Mouse (Mus musculus) heart, postnatal 36 days (tissue): Measurements from ENCODE around the gene Ints4. TPM values are rescaled to one million over a fixed set of nuclear protein-coding genes. Genes with fewer than 3 reads are reported as not detected.
A peak's percentile ranks its signal among the peaks of the same experiment; 100 is the strongest.

ENCODE experiments used
- DNase-seq, 2 experiments: peaks; one replicate each; pipeline ENCODE4 v3.0.0; 2021 to 2022
- intact Hi-C: fragments of 180-260 bp; cut with DNase I; formaldehyde crosslinking; loops from one replicate; pipeline ENCODE4 v1.15.1; 2025
- total RNA-seq, 2 experiments: library from RNA; stranded (reverse); gene quantifications; 2 replicates each; pipeline ENCODE4 v1.2.3; 2021

Gene Ints4
- total RNA-seq, 2 experiments from 2014 or later = 48.1 to 53.0 TPM

- intact Hi-C loops = no loop called here
- no peak for DNase-seq
Measured at GRCm38 (mm10) chr7:97519935-97520334, 39.2 kb downstream of the Ints4 start.

GRCm38 (mm10) chr7:97535531-97535930 lies 54.8 kb downstream of the Ints4 start:
- no peak for DNase-seq

GRCm38 (mm10) chr7:97536571-97536970 lies 55.8 kb downstream of the Ints4 start:
- intact Hi-C loops = no loop called here
- no peak for DNase-seq

More at GRCm38 (mm10) chr7:97535531-97535930, 54.8 kb downstream of the Ints4 start:
- intact Hi-C loops = no loop called here

- intact Hi-C loops = no loop called here
- DNase-seq = no peak
Measured at GRCm38 (mm10) chr7:97546462-97546861, 65.7 kb downstream of the Ints4 start.

- intact Hi-C loops = no loop called here
- no peak for DNase-seq
Measured at GRCm38 (mm10) chr7:97549301-97549700, 68.5 kb downstream of the Ints4 start.

- no peak for DNase-seq
- intact Hi-C loops = no loop called here
Measured at GRCm38 (mm10) chr7:97550673-97551072, 69.9 kb downstream of the Ints4 start.

- intact Hi-C loops = no loop called here
- no peak for DNase-seq
Measured at GRCm38 (mm10) chr7:97563576-97563975, 82.8 kb downstream of the Ints4 start.

- no peak for DNase-seq
- intact Hi-C loops = no loop called here
Measured at GRCm38 (mm10) chr7:97569372-97569771, 88.6 kb downstream of the Ints4 start.

GRCm38 (mm10) chr7:97570389-97570788 lies 89.6 kb downstream of the Ints4 start:
- DNase-seq = no peak
- intact Hi-C loops = no loop called here

- intact Hi-C loops = loop anchor here (2.0 to 5.0 kb wide), 4 partner anchors 98 to 156 kb away; partner anchors contain the start of genes Clns1a and Ints4
- peak; percentile 43 to 59 for DNase-seq
Measured at GRCm38 (mm10) chr7:97578361-97579066, 97.8 kb downstream of the Ints4 start.

- intact Hi-C loops = loop anchor here (2.0 to 5.0 kb wide), 4 partner anchors 98 to 157 kb away; partner anchors contain the start of genes Clns1a and Ints4
- peak; percentile 91 to 93 for DNase-seq
Measured at GRCm38 (mm10) chr7:97579067-97579975, 98.6 kb downstream of the Ints4 start, which contains the start of the genes Aamdc and Rsf1. Gene Aamdc, minus strand, starts transcription at chr7:97579497. Gene Rsf1, plus strand, starts transcription at chr7:97579889.

- intact Hi-C loops = loop anchor here (2.0 to 5.0 kb wide), 5 partner anchors 72 to 158 kb away; partner anchors contain the start of genes Clns1a and Ints4
- peak; percentile 38 to 65 for DNase-seq
Measured at GRCm38 (mm10) chr7:97579976-97580842, 99.5 kb downstream of the Ints4 start.

GRCm38 (mm10) chr7:97580843-97581214 lies 100.1 kb downstream of the Ints4 start:
- peak; percentile 78 to 81 for DNase-seq
- intact Hi-C loops = loop anchor here (5.0 kb wide), 1 partner anchor 71 kb away; no protein-coding TSS in a partner anchor

- no peak for DNase-seq
- intact Hi-C loops = no loop called here
Measured at GRCm38 (mm10) chr7:97588506-97588905, 107.8 kb downstream of the Ints4 start.

GRCm38 (mm10) chr7:97590488-97590887 lies 109.7 kb downstream of the Ints4 start:
- DNase-seq = no peak
- intact Hi-C loops = no loop called here

Other genes with a start within 250 kb of the Ints4 start
- 1 to 10 TPM in 1 of 2 experiments, under 1 TPM in 1; 0.64 to 1.0 TPM for gene Usp35, start 148.9 kb upstream of the Ints4 start, total RNA-seq
- 1 to 10 TPM; 2.7 to 4.7 TPM for gene Kctd21, start 148.6 kb upstream of the Ints4 start, total RNA-seq
- gene Alg8, start 109.3 kb upstream of the Ints4 start, total RNA-seq = 1 to 10 TPM; 4.2 to 4.7 TPM
- 100 to 1,000 TPM; 475 to 537 TPM for gene Ndufc2, start 81.0 kb upstream of the Ints4 start, total RNA-seq
- gene Thrsp, start 63.2 kb upstream of the Ints4 start, total RNA-seq = 10 to 100 TPM; 43.7 to 50.9 TPM
- not detected for gene Kctd14, start 29.6 kb upstream of the Ints4 start, total RNA-seq
- 10 to 100 TPM; 62.7 to 64.2 TPM for gene Aamdc, start 98.5 kb downstream of the Ints4 start, total RNA-seq
- 10 to 100 TPM; 15.0 to 17.2 TPM for gene Rsf1, start 98.9 kb downstream of the Ints4 start, total RNA-seq
- gene Clns1a, start 215.7 kb downstream of the Ints4 start, total RNA-seq = 10 to 100 TPM; 23.1 to 28.8 TPM